Mouse (Mus musculus): ENCODE data around the gene Leng9. TPM values are rescaled to one million over a fixed set of nuclear protein-coding genes. Genes with fewer than 3 reads are reported as not detected.

Leng9 gene
- polyA plus RNA-seq, 1 experiment from 2014 or later = 6.8 TPM

Other genes with a start within 250 kb of the Leng9 start
- gene Lilra6, start 234.9 kb downstream of the Leng9 start, polyA plus RNA-seq (2015; fragmentation: Nextera tagmentation; extraction: Ambion mirVana) = 0.24 and 0.34 TPM in 2 replicates
- 2.9 and 3.5 TPM in 2 replicates for gene Lair1, start 87.2 kb downstream of the Leng9 start, polyA plus RNA-seq (2015; fragmentation: Nextera tagmentation; extraction: Ambion mirVana)
- 5.2 and 6.5 TPM in 2 replicates for gene Ttyh1, start 31.0 kb downstream of the Leng9 start, polyA plus RNA-seq (2015; fragmentation: Nextera tagmentation; extraction: Ambion mirVana)
- 35.5 and 40.3 TPM in 2 replicates for gene Leng8, start 13.3 kb downstream of the Leng9 start, polyA plus RNA-seq (2015; fragmentation: Nextera tagmentation; extraction: Ambion mirVana)
- gene Cdc42ep5, start 14.5 kb upstream of the Leng9 start, polyA plus RNA-seq (2015; fragmentation: Nextera tagmentation; extraction: Ambion mirVana) = 83.5 and 84.5 TPM in 2 replicates
- 0.22 and 0.38 TPM in 2 replicates for gene Lilra5, start 87.4 kb upstream of the Leng9 start, polyA plus RNA-seq (2015; fragmentation: Nextera tagmentation; extraction: Ambion mirVana)
- 0.09 TPM in 1 of 2 replicates, not detected in the other for gene Ncr1, start 187.3 kb upstream of the Leng9 start, polyA plus RNA-seq (2015; fragmentation: Nextera tagmentation; extraction: Ambion mirVana)
- 0.10 and 0.23 TPM in 2 replicates for gene Gp6, start 247.4 kb upstream of the Leng9 start, polyA plus RNA-seq (2015; fragmentation: Nextera tagmentation; extraction: Ambion mirVana)